Mouse (Mus musculus) forebrain, embryonic 10.5 days (tissue): ENCODE measurements around the gene Cebpb. TPM values are rescaled to one million over a fixed set of nuclear protein-coding genes. Genes with fewer than 3 reads are reported as not detected.
A peak's percentile ranks its signal among the peaks of the same experiment; 100 is the strongest.
"Not testable (repeated sequence)": the region's sequence is repeated elsewhere in the genome, so short reads cannot be mapped to it uniquely, and the experiment has no call there.

ENCODE experiments used
- DNase-seq: peaks from one replicate; pipeline ENCODE4 v3.0.0-alpha.2; 2017; ENCODE audit warnings: low spot score; ENCODE audit errors: extremely low spot score
- H3K27ac ChIP-seq: fragments of 300-500 bp; sonication (generic); 2 replicates; pipeline ENCODE4 v1.5.1; 2016; ENCODE audit warnings: mild to moderate bottlenecking
- H3K27me3 ChIP-seq: fragments of 300-500 bp; sonication (generic); 2 replicates; pipeline ENCODE4 v1.6.1; 2016; ENCODE audit warnings: mild to moderate bottlenecking; ENCODE audit not compliant: poor library complexity, severe bottlenecking
- H3K36me3 ChIP-seq: fragments of 300-500 bp; sonication (generic); replicated peaks from 2 replicates; pipeline ENCODE4 v1.6.1; 2016; ENCODE audit warnings: mild to moderate bottlenecking, moderate library complexity
- H3K4me1 ChIP-seq: fragments of 300-500 bp; sonication (generic); 2 replicates; pipeline ENCODE4 v1.6.1; 2016
- H3K4me3 ChIP-seq: fragments of 300-500 bp; sonication (generic); 2 replicates; pipeline ENCODE4 v1.5.1; 2016; ENCODE audit warnings: mild to moderate bottlenecking, moderate library complexity
- H3K9me3 ChIP-seq: fragments of 300-500 bp; sonication (generic); 2 replicates; pipeline ENCODE4 v1.6.1; 2016; ENCODE audit warnings: mild to moderate bottlenecking, moderate library complexity
- WGBS: fragments of 180-500 bp; shearing (Covaris S2); methylation state at CpG from one replicate; pipeline ENCODE4 v1.1.7; 2016; 5-methylcytosine and 5-hydroxymethylcytosine counted together
- polyA plus RNA-seq: library from polyadenylated mRNA; unstranded; fragments of >200 nt; fragmentation: Nextera tagmentation; extraction: Ambion mirVana; gene quantifications from 2 replicates; pipeline ENCODE4 v1.2.1, GENCODE M21; 2016

The Cebpb gene
- 0.33 and 0.44 TPM in 2 replicates for polyA plus RNA-seq

GRCm38 (mm10) chr2:167688498-167689451, at the start of gene Cebpb:
Gene Cebpb, plus strand, starts transcription at chr2:167688915.
- Histone ChIP-seq H3K27me3 (peaks cover 80% of the 10 kb centered on the region), H3K9me3 (no peaks in the 10 kb centered on the region), H3K27ac (peak within 1 kb of the TSS; percentile 83), H3K4me3 (peak within 1 kb of the TSS; percentile 74), H3K4me1 (peaks cover 26% of the 10 kb centered on the region), H3K36me3 (no peaks in the 10 kb centered on the region)
- DNase-seq: peak; percentile 64
- under 1% methylated on average over 134 of the region's 147 CpGs for WGBS

GRCm38 (mm10) chr2:167640279-167640678, 48.4 kb upstream of the Cebpb start:
- DNase-seq: no peak
- Histone ChIP-seq H3K27me3 (no peaks in the 10 kb centered on the region), H3K9me3 (no peaks in the 10 kb centered on the region), H3K27ac (no peak overlapping the region), H3K4me1 (no peaks in the 10 kb centered on the region), H3K4me3 (no peak overlapping the region), H3K36me3 (peaks cover 30% of the 10 kb centered on the region)
- WGBS: 85% methylated on average over 3 of the region's 3 CpGs

GRCm38 (mm10) chr2:167641337-167641736, 47.4 kb upstream of the Cebpb start:
- Histone ChIP-seq H3K9me3 (no peaks in the 10 kb centered on the region), H3K27ac (no peak overlapping the region), H3K27me3 (no peaks in the 10 kb centered on the region), H3K36me3 (peaks cover 40% of the 10 kb centered on the region), H3K4me3 (no peak overlapping the region), H3K4me1 (no peaks in the 10 kb centered on the region)
- DNase-seq: no peak
- 49% methylated on average over 8 of the region's 8 CpGs for WGBS

- Histone ChIP-seq H3K4me1 (no peaks in the 10 kb centered on the region), H3K4me3 (no peak overlapping the region), H3K9me3 (no peaks in the 10 kb centered on the region), H3K27me3 (no peaks in the 10 kb centered on the region), H3K36me3 (peaks cover 49% of the 10 kb centered on the region), H3K27ac (no peak overlapping the region)
- no peak for DNase-seq
- WGBS: 92% methylated on average over 6 of the region's 6 CpGs
These were observed 46.6 kb upstream of the Cebpb start for GRCm38 (mm10) chr2:167642164-167642563.

- H3K27ac ChIP-seq, H3K4me3 ChIP-seq, DNase-seq, H3K27me3 ChIP-seq, H3K4me1 ChIP-seq, H3K9me3 ChIP-seq: not testable (repeated sequence)
- 91% methylated on average over 13 of the region's 13 CpGs for WGBS
- peaks cover 60% of the 10 kb centered on the region for H3K36me3 ChIP-seq
These were observed 45.2 kb upstream of the Cebpb start for GRCm38 (mm10) chr2:167643356-167644052.

- Histone ChIP-seq H3K9me3 (no peaks in the 10 kb centered on the region), H3K27ac (no peak overlapping the region), H3K4me1 (no peaks in the 10 kb centered on the region), H3K4me3 (no peak overlapping the region), H3K36me3 (peaks cover 82% of the 10 kb centered on the region), H3K27me3 (no peaks in the 10 kb centered on the region)
- WGBS: 74% methylated on average over 4 of the region's 4 CpGs
- DNase-seq: no peak
These were observed 42.3 kb upstream of the Cebpb start for GRCm38 (mm10) chr2:167646411-167646810.

- 93% methylated on average over 12 of the region's 12 CpGs for WGBS
- Histone ChIP-seq H3K4me1 (no peaks in the 10 kb centered on the region; the same call in 1 of the 2 replicates), H3K36me3 (peaks cover 93% of the 10 kb centered on the region), H3K4me3 (no peak overlapping the region), H3K9me3 (no peaks in the 10 kb centered on the region), H3K27ac (no peak overlapping the region), H3K27me3 (no peaks in the 10 kb centered on the region)
- no peak for DNase-seq
These were observed 39.3 kb upstream of the Cebpb start for GRCm38 (mm10) chr2:167649290-167650032.

GRCm38 (mm10) chr2:167651622-167652021, 37.1 kb upstream of the Cebpb start:
- Histone ChIP-seq H3K4me3 (no peak overlapping the region), H3K9me3 (no peaks in the 10 kb centered on the region), H3K36me3 (peaks cover 80% of the 10 kb centered on the region), H3K27ac (no peak overlapping the region; the same call in 1 of the 2 replicates), H3K4me1 (peaks cover 2% of the 10 kb centered on the region; the same call in 1 of the 2 replicates), H3K27me3 (no peaks in the 10 kb centered on the region)
- DNase-seq: no peak
- WGBS: 85% methylated on average over 9 of the region's 9 CpGs

- Histone ChIP-seq H3K36me3 (peaks cover 82% of the 10 kb centered on the region), H3K27ac (no peak overlapping the region), H3K9me3 (no peaks in the 10 kb centered on the region), H3K4me1 (peaks cover 7% of the 10 kb centered on the region; the same call in 1 of the 2 replicates), H3K4me3 (no peak overlapping the region), H3K27me3 (no peaks in the 10 kb centered on the region)
- 89% methylated on average over 7 of the region's 7 CpGs for WGBS
- no peak for DNase-seq
These were observed 36.0 kb upstream of the Cebpb start for GRCm38 (mm10) chr2:167652694-167653093.

- no peak overlapping the region for H3K4me3 ChIP-seq
- no peak for DNase-seq
- H3K4me1 ChIP-seq: peaks cover 31% of the 10 kb centered on the region
- WGBS: 88% methylated on average over 10 of the region's 10 CpGs
- H3K36me3 ChIP-seq: peaks cover 67% of the 10 kb centered on the region
- no peak overlapping the region for H3K27ac ChIP-seq
- no peaks in the 10 kb centered on the region for H3K27me3 ChIP-seq
- no peaks in the 10 kb centered on the region for H3K9me3 ChIP-seq
These were observed 33.7 kb upstream of the Cebpb start for GRCm38 (mm10) chr2:167654911-167655600.

GRCm38 (mm10) chr2:167656629-167657478, 31.9 kb upstream of the Cebpb start:
- H3K27ac ChIP-seq: no peak overlapping the region
- no peaks in the 10 kb centered on the region for H3K9me3 ChIP-seq
- H3K4me1 ChIP-seq: peaks cover 43% of the 10 kb centered on the region
- no peak overlapping the region for H3K4me3 ChIP-seq
- peaks cover 54% of the 10 kb centered on the region for H3K36me3 ChIP-seq
- no peak for DNase-seq
- WGBS: 89% methylated on average over 16 of the region's 16 CpGs
- H3K27me3 ChIP-seq: peaks cover under 1% of the 10 kb centered on the region; the same call in 1 of the 2 replicates
